Mouse (Mus musculus) left cerebral cortex, postnatal 4 days (tissue): ENCODE results near the gene Cct8l1. TPM values are rescaled to one million over a fixed set of nuclear protein-coding genes. Genes with fewer than 3 reads are reported as not detected.

Source experiments
- DNase-seq: peaks from one replicate; pipeline ENCODE4 v3.0.0-alpha.2; 2022
- intact Hi-C: fragments of 180-260 bp; cut with DNase I; formaldehyde crosslinking; loops from one replicate; pipeline ENCODE4 v1.15.1; 2025
- total RNA-seq, 2 experiments: library from RNA; stranded (reverse); gene quantifications; 2 replicates each; pipeline ENCODE4 v1.2.3; 2021

Cct8l1 gene
- total RNA-seq, result not detected

DNA sequence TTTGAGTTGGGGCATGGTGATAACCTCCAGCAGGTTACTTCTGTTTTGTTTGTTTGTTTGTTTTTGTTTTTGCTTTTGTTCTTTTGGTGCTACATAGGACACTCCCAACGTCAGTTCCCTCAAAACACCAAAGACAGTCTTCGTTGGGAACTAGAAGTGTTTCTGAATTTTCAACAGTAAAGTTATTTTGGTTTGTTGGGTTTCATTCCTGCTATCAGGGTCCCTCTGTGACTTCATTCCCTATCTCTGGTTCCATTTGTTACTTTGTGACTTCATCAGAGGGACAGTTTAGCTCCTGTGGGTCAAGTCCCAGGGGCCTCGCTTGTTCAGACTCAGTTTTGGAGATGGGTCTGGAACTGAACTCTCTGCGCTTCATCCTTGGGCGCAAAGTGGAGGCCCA lies at the start of gene Cct8l1:
Gene Cct8l1 (plus strand): TSS at position 301 of the 400 bp plus-strand sequence.
- no peak for DNase-seq
- intact Hi-C loops, result no loop called here

DNA sequence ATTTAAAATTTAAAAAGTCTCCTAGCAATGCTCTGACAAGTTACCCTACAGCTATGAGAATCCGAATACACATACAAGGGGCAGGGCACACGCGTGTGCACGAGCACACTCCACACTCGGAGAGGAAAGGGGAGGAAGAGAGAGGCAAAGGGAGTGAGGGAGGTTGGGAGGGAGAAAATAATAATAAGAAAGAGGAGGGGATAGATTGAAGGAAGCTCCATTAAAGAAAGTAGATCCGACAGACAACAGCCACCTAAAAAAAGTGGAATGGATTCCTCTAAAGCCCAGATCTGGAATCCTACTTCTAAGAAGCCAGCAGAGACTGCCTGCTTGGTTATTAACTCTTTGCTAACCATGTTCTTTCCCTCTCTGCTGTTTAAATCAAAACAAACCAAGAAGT lies 43.8 kb upstream of the Cct8l1 start:
- intact Hi-C loops, result no loop called here
- no peak for DNase-seq

DNA sequence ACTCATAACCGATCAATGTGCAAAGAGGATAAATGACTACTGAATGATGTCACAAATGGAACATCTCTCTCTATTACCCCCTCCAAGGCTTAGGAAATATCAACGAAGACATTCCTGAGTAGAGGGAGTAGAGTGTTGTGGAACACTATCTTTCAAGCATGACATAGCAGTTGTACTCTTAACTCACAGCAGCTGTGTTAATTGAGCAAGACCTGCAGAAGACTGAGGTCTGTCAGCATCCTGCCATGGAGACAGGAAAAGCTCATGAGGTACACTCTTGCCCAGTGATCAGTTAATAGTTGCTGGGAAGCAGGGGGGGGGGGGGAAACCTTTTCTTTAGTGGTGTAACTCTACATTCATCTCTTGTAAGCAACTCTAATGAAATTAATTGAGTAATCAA lies 40.1 kb upstream of the Cct8l1 start:
- intact Hi-C loops, result no loop called here
- DNase-seq, result no peak

DNA sequence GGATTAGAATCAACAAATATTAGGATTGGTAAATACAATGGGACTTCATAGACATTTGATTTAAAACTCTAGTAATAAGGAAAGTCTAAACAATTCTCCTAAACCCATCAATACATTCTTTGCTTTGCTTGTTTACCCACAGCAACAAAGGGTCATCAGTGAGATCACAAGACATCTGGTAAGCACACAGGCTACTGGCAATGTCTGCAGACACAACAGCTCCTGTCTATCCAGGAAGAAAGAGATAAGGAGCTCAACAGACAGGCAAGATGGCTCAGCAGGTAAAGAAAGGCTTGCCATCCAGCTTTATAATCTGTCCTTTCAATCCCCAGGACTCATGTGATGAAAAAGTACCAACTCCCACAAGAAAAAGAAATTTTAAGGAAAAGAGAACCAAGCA lies 37.0 kb upstream of the Cct8l1 start:
- intact Hi-C loops, result no loop called here
- no peak for DNase-seq

DNA sequence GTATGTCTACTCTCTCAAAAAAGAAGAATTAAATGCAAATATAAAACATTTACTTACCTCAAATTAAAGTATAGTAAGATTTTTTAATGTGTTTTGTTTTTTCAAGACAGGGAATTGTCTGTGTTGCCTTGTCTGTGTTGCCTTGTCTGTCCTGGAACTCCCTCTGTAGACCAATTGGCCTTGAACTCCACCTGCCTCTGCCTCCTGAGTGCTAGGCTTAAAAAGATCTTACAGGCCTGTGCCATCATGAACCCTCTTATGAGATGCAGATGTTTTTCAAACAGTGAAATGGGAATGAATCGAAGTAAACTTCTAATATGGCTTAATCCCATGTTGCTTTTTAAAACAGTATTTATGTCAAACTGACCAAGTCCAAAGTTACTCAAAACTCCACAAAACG lies 19.2 kb upstream of the Cct8l1 start:
- intact Hi-C loops, result loop anchor here (10.0 kb wide), 1 partner anchor 72 kb away; no protein-coding TSS in a partner anchor

DNA sequence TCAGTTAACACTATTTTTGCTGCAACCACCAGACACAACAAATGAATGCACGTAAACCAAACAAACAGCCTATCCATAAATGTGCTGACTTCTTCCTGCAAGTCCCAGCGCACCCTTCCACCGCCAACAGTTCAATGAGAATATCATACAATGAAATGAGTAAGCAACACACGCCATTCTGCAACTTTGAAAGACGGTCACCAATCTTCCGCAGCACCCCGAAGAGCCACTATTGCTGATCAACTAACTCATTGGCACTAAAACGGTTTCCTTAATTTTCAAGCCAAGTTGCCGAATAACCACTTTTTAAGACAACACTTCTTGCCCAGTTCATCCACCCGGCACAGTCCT lies 18.5 kb upstream of the Cct8l1 start:
- DNase-seq, result no peak

More for the DNA sequence above, 19.2 kb upstream of the Cct8l1 start:
- no peak for DNase-seq

DNA sequence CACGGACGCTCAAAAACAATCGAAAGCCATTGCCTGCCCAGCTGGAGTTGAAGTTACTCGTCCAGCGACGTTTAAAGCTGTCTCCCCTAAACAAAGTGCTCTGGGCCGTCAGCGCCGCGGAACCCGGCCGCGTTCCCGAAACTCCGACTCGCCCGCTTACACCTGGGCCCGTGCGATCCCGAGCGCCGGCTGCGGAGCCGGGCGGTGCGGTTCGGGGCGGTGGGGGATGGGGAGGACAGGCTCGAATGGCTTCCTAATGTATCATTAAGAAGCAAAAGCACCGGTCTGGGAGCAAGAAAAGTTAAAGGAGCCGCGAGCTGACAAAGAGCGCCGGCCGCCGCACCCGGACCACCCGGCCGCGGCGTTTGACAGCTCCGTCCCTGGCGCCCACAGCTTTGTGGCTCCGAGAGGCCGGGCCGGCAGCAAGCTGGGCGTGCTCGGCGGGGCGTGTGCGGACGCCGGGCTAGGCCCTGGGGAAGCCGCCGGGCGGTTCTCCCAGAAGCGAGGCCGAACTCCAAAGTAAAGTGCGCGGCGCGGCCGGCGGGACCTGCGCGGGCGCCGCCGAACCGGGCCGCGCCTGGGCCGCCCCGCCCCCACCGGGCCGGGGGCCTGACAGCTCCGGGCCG lies 18.0 kb upstream of the Cct8l1 start:
- intact Hi-C loops, result loop anchor here (10.0 kb wide), 1 partner anchor 73 kb away; no protein-coding TSS in a partner anchor
- DNase-seq, result peak; percentile 41

More for the DNA sequence above, 18.5 kb upstream of the Cct8l1 start:
- intact Hi-C loops, result loop anchor here (10.0 kb wide), 1 partner anchor 73 kb away; no protein-coding TSS in a partner anchor

DNA sequence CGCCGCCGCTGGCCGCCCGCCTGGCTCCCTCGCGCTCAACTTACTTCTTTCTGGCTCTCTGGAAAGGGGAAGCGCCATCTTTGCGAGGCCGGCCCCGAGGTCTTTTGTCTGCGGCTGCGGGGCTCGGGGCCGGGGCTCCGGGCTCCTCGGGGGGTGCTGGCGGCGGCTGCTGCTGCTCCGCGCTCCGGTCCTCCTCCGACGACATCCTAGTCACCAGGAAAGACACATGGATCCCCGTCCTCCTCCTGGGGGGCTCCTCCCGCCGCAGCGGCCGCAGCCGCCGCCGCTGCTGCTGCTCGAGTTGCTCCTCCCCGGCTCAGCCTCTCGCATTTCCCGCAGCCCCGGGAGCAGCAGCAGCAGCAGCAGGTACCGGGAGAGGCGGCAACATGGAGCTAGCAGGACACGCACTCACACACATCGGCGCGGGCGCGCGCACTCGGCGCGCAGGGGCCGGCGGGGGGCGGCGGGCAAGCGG lies 17.5 kb upstream of the Cct8l1 start, which contains the start of gene Kmt2c:
Gene Kmt2c (minus strand): TSS at position 438 of the 475 bp plus-strand sequence.
- intact Hi-C loops, result loop anchor here (10.0 kb wide), 1 partner anchor 74 kb away; no protein-coding TSS in a partner anchor
- peak; percentile 82 for DNase-seq

DNA sequence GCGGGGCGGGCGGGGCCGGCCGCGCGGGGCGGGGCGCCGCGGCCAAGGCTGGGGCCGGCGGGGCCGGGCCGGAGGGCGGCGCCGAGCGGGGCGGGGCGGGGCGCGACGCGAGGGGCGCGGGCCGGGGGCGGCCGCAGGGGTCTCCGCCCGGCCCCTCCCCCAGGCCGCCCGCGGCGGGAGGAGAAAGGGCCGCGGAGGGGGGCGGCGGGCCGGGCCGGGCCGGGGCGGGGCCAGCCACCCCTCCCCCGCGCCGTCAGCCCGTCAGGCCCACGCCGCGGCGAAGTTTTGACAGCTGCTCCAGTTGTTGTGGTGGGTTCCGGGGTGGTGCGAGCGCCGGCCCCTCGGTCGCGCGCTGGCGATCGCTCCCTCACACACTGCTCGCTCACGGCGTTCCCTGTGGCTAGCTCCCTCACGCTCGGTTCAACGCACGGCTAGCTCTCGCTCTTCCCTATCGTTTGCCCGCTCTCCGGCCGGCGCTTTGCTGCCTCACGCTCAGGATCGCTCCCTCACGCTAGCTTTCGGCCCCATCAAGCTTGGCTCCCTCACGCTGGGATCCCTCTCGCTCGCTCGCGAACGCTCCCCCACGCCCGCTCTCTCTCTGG lies 16.9 kb upstream of the Cct8l1 start:
- intact Hi-C loops, result loop anchor here (10.0 kb wide), 1 partner anchor 74 kb away; no protein-coding TSS in a partner anchor
- peak; percentile 79 for DNase-seq

DNA sequence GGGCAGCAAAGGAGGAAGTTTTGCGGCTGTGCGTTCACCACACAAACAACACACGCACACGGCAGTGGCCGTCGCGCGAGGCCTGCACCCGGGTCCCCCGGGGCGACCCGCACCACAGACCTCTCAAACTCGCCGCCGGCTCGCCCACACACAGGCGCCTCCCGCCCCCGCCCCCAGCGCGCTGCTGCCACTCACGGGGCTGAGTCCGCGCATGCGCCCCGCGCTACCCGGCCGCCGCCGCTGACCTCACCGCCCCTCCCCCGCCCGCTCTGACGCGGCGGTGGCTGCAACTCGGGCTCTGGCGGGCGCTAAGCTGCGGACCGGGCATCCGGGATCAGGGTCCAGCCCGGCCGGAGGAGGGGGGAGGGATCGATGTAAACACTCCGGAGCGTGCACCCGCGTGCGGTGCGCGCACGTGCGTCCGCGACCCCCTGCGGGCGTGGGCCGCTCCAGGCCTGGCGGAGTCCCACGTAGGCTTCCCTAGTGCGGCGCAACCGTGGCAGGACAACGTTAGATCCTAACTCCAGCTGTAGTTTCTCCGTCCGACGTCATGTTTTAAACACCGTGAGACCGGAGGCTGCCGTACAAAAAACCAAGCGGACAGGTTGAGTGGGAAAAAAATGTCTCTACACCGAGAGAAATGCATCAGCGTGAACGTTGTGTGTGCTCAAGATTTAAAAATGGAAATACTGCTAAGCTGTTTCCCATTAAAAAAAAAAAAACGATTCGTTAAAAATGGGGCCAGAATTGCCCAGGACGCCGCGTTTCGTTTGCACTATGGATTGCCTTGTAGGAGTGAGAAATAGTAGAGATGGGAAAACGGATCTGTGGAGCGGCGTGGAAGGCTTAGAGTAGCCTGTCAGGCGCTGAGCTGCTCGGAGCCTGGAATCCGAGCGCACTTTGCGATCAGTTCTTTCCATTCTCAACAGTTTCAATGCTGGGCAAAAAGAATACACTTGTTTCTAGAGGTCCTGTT lies 16.2 kb upstream of the Cct8l1 start:
- intact Hi-C loops, result loop anchor here (10.0 kb wide), 1 partner anchor 75 kb away; no protein-coding TSS in a partner anchor
- DNase-seq, result peak; percentile 99

DNA sequence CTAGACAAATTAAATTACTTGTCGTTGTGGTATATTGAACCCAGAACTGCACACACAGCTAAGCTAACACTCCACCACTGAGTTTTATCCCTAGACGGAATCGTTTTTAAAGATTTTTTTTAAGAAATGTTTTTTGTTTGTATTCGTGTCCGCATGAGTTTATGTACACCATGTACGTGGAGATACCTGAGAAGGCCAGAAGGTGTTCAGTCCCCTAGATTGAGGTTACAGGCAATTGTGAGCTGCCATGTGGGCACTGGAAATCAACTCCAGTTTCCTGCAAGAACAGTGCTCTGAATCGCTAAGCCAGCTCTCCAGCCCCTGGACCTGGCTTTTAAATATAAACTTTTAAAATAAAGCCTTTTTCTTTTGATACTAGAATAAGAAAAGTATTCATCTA lies 15.2 kb upstream of the Cct8l1 start:
- intact Hi-C loops, result no loop called here
- no peak for DNase-seq

DNA sequence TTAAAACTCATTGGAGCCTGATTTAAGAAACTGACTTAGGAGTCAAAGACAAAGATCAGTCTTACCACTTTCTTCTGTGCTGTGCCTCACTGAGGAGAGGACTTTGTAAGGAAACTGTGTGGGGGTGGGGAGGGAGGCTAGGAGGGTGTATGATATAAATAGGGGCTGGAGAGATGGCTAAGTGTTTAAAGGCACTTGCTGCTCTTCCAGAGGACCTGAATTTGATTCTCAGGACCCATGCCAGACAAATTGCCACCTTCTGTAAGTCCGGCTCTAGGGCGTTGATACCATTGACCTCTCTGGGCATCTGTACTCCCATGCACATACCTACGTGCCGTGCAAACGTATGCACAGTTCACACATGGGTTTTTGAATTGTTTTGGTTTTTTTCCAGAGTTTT lies 9.8 kb upstream of the Cct8l1 start:
- no peak for DNase-seq
- intact Hi-C loops, result no loop called here

DNA sequence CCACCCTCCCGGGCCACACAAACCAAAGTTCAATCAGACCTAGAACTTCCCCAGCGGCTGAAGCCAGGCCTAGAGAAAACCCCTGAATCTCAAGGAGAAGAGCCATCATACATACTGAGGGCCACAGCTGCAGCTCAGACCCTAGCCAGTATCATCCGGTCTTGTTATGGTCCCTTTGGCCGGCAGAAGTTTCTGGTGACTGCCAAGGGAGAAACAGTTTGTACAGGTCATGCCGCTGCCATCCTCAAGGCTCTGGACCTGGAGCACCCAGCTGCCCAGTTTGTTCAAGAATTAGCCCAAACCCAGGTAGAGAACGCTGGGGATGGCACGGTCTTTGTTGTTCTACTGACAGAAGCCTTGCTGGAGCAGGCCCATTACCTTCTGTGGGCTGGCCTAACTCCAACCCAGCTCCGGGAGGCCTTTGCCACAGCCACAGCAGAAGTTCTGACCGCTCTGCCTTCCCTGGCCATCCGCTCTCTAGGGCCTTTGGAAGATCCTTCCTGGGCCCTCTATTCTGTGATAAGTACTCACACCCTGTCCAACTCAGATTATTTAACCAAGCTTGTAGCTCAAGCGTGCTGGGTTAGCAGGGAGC lies 531 bp downstream of the Cct8l1 start:
- no peak for DNase-seq
- intact Hi-C loops, result no loop called here

DNA sequence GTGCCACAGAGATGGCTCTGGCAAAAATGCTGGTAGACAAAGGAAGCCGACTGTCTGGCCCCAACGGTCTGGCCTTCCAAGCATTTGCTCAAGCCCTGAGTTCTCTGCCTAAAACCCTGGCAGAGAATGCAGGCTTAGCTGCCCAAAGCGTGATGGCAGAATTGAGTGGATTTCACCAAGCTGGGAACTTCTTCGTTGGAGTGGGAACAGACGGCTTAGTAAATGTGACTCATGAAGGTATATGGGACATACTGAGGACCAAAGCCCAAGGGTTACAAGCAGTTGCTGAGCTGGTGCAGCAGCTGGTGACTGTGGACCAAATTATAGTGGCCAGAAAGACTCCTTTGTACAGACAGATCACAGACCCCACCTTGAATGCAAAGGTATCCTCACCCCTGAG lies 1.7 kb downstream of the Cct8l1 start:
- DNase-seq, result no peak
- intact Hi-C loops, result no loop called here

DNA sequence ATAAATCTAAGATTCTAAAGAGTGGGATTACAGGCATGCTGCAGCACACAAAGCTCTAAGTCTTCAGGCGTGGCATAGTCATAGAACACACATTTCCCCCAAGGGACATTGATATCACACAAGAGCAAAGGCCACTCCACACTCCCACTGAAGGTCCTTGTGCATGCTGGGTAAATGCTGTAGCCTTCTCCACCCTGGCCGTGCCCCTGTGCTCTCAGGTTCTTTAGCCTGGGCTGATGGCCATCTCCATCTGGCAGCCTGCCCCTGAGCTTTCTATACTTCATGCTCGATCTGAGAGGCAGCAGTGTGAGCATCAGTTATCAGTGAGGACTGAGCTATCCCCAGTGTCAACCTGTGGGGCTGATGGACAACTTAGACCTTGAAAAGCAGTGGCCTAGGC lies 4.0 kb downstream of the Cct8l1 start:
- intact Hi-C loops, result no loop called here

DNA sequence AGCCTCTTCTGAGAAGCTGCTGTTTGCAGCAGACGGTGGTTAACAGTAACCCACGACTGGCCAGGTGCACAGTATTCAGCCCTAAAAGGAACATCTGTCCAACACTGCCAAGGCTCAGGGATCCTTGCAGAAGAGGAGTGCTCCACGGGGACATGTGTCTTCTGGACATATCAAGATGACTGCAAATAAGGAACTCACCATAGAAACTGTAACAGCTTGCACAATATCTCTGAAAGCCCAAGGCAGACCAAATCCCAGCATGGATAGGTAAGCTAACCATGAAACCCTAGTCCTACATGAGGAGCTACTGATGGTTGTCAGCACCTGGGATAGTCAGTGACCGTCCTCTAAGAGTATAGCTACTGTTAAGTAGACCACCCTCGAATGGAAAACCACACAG lies 5.6 kb downstream of the Cct8l1 start:
- no peak for DNase-seq
- intact Hi-C loops, result no loop called here

More for the DNA sequence above, 4.0 kb downstream of the Cct8l1 start:
- peak; percentile 47 for DNase-seq

DNA sequence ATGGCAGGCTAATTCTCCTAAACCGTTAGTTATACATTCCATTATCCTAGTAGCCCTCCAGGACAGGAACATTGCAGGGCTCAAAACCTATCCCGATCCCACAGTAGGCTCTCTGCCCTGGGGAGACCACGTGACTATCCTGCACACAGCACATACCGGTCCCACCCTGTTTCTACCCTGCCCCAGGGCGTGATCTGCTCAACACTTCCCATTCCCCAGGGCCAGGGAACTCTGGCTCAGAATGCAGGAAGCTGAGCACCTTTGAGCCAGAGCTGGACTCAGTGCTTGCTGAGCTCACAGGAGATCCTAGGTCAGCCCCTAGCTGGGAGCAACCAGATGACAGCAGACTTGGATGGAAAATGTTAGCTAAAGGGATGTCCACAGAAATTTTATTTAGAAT lies 10.2 kb downstream of the Cct8l1 start:
- no peak for DNase-seq
- intact Hi-C loops, result no loop called here

DNA sequence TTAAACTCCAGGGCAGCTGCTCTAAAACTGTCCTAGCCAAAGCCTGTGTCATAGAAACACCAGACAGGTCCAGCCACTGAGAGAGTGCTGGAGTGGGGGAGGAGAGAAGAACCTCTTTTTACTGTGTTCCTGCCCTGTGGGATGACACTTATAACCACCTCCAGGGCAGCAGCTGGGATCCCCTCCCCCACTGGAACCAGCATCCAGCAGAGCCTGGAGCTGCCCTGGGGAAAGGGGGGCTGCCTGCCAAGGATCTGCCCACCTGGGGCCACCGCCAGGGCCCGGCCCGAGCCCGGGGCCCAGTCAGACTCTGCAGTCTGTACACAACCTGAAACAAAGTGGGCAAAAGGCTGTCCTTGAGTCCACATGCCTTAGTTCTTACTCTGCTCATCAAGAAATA lies 11.1 kb downstream of the Cct8l1 start:
- DNase-seq, result peak; percentile 41

DNA sequence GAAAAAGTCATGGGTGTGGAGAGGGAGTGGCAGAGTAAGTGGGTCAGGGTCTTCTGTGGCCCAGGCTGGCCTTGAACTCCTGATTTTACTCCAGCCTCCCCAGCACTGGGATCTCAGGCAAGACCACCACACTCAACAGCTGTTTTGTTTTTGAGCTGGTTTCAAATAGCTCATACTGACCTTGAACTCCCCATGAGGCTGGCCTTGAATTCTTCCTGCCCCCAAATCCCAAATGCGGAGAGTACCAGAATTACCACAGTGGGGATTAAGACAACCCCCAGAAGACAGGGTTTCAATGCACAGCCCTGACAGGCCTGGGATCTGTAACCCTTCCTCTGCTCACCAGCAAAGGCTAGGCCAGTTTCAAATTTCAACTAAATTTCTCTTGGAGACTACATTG lies 12.1 kb downstream of the Cct8l1 start:
- intact Hi-C loops, result no loop called here
- DNase-seq, result no peak

More for the DNA sequence above, 11.1 kb downstream of the Cct8l1 start:
- intact Hi-C loops, result no loop called here

DNA sequence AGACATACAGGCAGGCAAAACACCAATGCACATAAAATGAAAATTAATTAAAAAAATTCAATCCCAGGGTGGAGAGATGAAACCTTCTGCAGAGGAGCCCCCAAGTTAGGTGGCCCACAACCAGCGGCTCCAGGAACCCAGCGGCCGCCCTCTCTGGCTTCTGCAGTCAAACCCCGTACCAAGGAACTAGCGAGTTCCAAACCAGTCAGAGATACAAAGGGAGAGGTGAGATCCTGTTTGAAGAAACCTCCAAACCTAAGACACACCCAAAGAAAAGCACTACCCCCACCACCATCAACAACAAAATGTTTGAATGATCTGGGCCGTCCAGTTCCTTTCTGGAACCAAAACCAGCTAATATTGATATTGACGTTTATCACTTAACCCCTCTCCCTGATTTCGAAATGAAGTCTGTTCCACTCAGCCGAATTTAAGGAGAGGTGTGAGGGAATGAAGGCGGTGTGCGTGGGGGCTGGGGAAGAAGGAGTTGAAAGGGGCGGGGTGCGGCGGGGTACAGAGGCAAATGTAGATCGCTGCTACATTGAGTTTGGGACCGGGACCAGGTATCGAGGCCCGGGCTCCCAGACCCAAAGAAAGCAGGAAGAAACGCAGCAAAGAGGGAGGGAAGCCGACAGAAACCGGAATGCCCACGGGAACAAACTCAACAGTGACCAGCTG lies 13.1 kb downstream of the Cct8l1 start:
- DNase-seq, result no peak
- intact Hi-C loops, result no loop called here
